Mouse (Mus musculus) stomach, postnatal 0 days (tissue): ENCODE data around the gene Tgfb3.

ENCODE experiments used
- CTCF ChIP-seq: IDR thresholded peaks from 2 replicates; pipeline ENCODE4 v1.5.1; 2016; ENCODE audit warnings: antibody characterized with exemption, low read depth, mild to moderate bottlenecking, moderate library complexity
- EP300 ChIP-seq: optimal IDR thresholded peaks from 2 replicates; pipeline ENCODE3; 2016; ENCODE audit warnings: antibody characterized with exemption

GRCm38 (mm10) chr12:86077322-86077721 is 1.5 kb downstream of the Tgfb3 start:
- TF ChIP-seq CTCF = no peak
- TF ChIP-seq EP300 = no peak
